Mouse (Mus musculus) bone marrow macrophage, adult 2 months (primary cell): ENCODE data around the gene Aurkb. TPM values are rescaled to one million over a fixed set of nuclear protein-coding genes. Genes with fewer than 3 reads are reported as not detected.
"Not testable (repeated sequence)": the region's sequence is repeated elsewhere in the genome, so short reads cannot be mapped to it uniquely, and the experiment has no call there.

Experiments
- H3K27ac ChIP-seq: 2 replicates; pipeline ENCODE4 v1.5.1; 2012; ENCODE audit warnings: low read depth, low read length; ENCODE audit not compliant: insufficient read depth
- H3K4me1 ChIP-seq: 2 replicates; pipeline ENCODE4 v1.6.1; 2012; ENCODE audit warnings: low read length; ENCODE audit not compliant: control insufficient read depth, insufficient read depth
- H3K4me3 ChIP-seq: 2 replicates; pipeline ENCODE4 v1.5.1; 2012; ENCODE audit warnings: mild to moderate bottlenecking, low read length, moderate library complexity; ENCODE audit not compliant: insufficient read depth
- CTCF ChIP-seq: IDR thresholded peaks from 2 replicates; pipeline ENCODE4 v1.5.1; 2012; ENCODE audit warnings: low read depth, mild to moderate bottlenecking, low read length, moderate library complexity
- POLR2A ChIP-seq: IDR thresholded peaks from 2 replicates; pipeline ENCODE4 v1.6.1; 2012; ENCODE audit warnings: mild to moderate bottlenecking, low read depth, low read length, borderline replicate concordance
- polyA plus RNA-seq: library from polyadenylated mRNA; stranded (reverse); fragments of >200 nt; gene quantifications from 2 replicates; pipeline ENCODE4 v1.2.4, GENCODE M21; 2012; ENCODE audit not compliant: missing spikeins, insufficient read depth, insufficient read length

The Aurkb gene
- 52.8 and 53.9 TPM in 2 replicates for polyA plus RNA-seq

DNA sequence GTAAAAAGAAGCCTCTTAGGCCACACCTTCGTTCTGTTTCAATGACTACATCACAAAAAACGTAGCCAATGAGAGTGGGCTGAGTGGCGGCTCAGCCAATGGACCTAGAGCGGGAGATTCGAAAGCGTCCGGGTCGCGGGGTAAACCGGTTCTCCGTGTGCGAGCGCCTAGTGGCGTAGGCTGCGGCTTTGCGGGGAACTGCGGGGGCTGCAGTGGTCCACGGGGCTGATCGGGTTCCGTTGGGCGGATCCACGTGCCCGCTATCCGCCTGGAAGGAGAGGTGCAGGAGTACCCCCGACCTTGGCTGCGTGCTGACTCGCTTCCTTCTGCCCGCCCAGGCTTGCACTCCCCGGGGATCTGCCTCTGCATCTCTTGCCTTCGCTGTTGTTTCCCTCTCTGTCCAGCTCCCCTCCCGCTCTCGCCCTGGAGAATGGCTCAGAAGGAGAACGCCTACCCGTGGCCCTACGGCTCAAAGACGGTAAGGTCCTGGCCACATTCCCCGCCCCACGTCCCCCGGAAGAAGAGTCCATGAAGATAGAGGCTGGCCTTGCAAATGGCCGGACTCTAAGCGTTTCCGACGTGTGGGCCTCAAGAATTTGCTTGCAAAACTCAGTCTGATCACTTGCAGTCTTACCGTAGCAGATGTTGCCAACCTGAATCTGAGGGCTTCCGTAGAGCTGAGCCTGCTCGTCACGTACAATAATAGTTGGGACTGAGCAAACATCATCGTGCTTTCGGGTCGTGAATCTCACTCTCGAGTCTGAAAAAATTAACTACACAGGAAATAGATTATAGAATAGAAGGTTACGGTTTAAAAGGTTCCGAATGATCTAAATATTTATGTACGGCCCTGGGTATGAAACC lies at the start of gene Aurkb:
TSS of gene Aurkb (plus strand) at position 117 of the 864 bp plus-strand sequence.
- peaks cover 19% of the 10 kb centered on the region for H3K4me1 ChIP-seq
- TF ChIP-seq CTCF (no peak), POLR2A (no peak)
- H3K27ac ChIP-seq, result peak within 1 kb of the TSS; percentile 75
- H3K4me3 ChIP-seq, result peak within 1 kb of the TSS; percentile 82

DNA sequence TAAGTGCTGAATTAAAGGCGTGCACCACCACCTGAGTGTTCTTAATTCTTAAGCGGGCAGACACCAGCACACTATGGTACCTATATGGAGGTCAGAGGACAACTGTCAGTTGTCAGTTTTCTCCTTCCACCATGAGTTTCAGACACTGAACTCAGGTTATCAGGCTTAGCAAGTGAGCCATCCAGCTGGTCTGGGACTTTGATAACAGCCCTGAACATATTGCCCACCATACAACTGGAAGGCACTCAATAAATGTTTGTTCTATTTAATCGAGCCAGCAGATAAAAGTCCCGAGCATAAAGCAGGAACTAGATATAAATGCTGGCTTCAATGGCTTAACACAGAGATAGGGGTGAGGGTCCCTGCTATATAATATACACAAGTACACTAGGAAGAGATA lies 48.4 kb upstream of the Aurkb start:
- H3K27ac ChIP-seq, result no peak overlapping the region
- no peaks in the 10 kb centered on the region for H3K4me1 ChIP-seq
- TF ChIP-seq CTCF (no peak), POLR2A (no peak)
- no peak overlapping the region for H3K4me3 ChIP-seq

DNA sequence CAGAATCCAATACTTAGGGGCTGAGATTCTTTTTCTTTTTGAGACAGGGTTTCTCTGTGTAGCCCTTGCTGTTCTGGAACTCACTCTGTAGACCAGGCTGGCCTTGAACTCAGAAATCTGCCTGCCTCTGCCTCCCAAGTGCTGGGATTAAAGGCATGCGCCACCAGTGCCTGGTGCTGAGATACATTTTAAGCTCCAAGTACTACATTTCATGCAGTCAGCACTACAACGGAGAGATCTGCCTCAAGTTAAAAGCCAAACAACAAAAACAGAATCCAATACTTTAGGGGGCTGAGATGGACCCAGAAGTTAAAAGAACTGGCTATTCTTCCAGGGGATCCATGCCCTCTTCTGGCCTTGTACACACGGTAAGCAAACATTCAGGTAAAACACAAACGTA lies 42.7 kb upstream of the Aurkb start:
- not testable (repeated sequence) for H3K4me1 ChIP-seq, H3K27ac ChIP-seq, H3K4me3 ChIP-seq

DNA sequence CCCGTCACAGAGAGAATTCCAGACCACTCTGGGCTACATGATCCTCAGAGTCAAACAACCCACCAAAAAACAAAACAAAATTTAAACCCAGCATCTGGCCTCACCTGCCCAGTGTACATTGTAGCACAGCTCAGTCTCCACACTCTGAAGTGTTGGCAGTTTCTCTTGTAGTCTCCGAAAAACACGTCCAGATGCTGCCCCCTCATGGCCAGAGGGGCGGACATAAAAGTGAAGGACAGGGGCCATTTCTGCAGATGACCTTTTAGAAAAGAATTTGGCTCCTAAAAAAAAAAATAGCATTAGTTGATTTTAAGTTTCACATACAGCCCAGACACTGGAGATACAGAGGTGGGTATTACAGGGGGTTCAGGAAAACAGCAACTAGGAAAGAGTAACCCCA lies 41.9 kb upstream of the Aurkb start:
- no peak overlapping the region for H3K27ac ChIP-seq
- H3K4me3 ChIP-seq, result no peak overlapping the region
- H3K4me1 ChIP-seq, result peaks cover 3% of the 10 kb centered on the region
- TF ChIP-seq POLR2A (no peak), CTCF (no peak)

DNA sequence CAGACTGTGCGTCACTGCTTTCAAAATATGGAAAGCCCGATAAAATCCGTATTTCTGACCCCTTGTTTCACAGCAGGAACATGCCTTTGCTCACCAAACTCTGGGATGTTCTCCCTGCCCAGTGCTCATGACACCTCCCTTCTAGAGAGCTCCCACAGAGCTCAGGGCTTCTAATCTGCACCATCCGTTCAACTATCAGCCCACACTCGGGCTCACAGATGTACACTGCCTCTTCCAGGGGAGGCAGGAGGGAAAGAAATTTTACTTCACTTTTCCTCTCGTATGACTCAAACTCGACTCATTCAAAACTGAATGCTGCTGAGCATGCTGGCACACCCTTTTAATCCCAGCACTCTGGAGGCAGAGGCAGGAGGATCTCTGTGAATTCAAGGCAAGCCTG lies 40.3 kb upstream of the Aurkb start:
- TF ChIP-seq CTCF (no peak), POLR2A (no peak)
- Histone ChIP-seq H3K27ac (no peak overlapping the region), H3K4me3 (no peak overlapping the region), H3K4me1 (peaks cover 3% of the 10 kb centered on the region)

DNA sequence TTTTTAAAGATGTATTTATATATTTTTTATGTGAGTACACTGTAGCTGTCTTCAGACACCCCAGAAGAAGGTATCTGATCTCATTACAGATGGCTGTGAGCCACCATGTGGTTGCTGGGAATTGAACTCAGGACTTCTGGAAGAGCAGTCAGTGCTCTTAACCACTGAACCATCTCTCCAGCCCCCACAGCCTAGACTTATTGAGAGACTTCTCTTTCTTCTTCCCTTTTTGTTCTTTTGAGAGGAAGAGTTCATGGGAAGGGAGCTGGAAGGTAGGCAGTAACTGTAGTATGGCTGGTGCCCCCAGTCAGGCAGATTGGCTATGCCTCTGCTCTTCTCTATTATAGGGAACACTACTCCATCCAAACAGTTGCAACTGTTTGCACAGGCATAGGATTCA lies 38.9 kb upstream of the Aurkb start:
- not testable (repeated sequence) for H3K4me1 ChIP-seq, H3K27ac ChIP-seq, H3K4me3 ChIP-seq

DNA sequence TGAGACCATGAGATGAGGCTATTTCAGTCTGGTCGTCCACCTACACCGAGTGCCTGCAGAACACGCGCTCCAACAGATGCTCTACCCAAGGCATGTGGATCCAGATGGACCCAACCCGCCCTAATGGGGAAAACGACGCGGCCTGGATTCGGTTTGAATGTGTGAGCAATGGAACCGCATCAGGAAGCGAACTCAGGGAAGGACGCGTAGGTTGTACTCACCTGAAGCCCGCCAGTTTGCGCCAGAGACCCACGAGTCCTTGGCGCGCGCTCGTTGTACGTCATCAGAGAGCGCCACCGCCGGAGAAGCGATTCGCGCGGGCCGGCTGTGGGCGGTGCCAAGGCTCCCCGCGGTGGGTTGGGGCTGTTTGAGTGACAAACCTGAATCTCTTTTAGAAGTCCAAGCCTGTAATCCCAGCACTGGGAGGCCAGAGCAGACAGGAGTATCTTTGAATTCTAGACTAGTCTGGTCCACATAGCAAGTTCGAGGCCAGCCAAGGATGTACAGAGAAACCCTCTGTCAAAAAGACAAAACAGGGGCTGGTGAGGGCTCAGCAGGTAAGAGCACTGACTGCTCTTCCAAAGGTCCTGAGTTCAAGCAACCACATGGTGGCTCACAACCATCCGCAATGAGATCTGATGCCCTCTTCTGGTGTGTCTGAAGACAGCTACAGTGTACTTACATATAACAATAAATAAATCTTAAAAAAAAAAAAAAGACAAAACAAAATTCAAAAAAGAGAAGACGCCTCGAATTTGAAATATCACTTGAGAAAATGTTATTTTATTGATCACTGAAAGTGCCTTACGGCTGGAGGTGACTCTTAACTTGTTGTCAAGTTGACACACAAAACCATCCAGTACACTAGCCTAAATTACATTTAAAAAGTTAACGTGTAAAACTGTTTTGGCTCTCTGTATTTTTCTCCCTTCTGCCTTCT lies 37.0 kb upstream of the Aurkb start, which contains the start of gene Pfas:
TSS of gene Pfas (minus strand) at position 279 of the 940 bp plus-strand sequence.
- Histone ChIP-seq H3K4me1 (peaks cover 5% of the 10 kb centered on the region), H3K27ac (peak within 1 kb of the TSS; percentile 17; the same call in 1 of the 2 replicates), H3K4me3 (peak within 1 kb of the TSS; percentile 82)
- TF ChIP-seq POLR2A (no peak), CTCF (no peak)

DNA sequence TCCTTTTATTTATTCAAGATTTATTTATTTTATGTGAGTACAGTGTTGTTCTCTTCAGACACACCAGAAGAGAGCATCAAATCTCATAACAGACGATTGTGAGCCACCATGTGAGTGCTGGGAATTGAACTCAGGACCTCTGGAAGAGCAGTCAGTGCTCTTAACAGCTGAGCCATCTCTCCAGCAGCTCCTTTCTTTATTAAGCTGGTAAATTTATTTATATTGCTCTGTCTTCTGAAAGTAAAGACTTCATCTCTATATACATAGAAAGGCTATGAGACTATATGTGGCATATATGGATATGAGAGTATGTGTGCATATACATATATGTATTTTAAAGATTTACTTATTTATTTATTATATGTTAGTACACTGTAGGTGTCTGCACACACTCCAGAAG lies 35.9 kb upstream of the Aurkb start:
- Histone ChIP-seq H3K4me3 (no peak overlapping the region), H3K4me1 (peaks cover 5% of the 10 kb centered on the region), H3K27ac (no peak overlapping the region)
- TF ChIP-seq CTCF (no peak), POLR2A (no peak)

DNA sequence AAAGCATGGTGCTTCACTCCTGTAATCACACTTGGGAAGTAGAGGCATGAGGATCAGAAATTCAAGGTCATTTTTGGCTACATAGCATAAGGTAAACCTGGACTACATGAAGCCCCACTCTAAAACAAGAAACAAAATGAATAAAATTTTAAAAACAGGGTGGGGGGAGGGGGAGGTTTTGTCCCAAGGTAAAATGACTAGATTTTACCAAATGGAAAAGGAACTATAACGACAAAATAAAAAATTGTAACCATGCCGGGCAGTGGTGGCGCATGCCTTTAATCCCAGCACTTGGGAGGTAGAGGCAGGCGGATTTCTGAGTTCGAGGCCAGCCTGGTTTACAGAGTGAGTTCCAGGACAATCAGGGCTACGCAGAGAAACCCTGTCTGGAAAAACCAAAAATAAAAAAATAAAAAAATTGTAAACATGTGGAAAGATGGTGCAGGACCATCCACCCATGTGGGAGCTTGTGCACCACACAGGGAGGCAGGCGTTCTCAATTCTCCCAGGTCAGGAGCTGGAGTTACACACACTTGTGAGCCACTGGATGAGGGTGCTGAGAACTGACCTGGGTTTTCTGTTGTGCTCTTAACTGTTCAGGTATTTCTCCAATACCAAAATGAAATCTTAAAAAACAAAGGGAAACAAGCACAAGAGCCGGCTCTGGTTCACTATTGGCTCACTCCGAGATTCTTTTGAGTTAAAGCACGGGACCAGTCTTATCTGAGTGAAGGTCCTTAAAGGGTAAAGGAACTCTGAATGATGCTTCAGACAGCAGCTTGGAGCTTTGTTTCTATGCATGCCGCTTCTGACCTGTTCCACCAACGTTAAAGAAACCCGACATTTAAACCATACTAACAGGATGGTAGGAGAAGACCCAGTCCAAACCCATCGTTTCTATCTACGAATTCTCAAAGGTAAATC lies 34.8 kb upstream of the Aurkb start:
- no peak overlapping the region for H3K27ac ChIP-seq
- no peak overlapping the region for H3K4me3 ChIP-seq
- peaks cover 12% of the 10 kb centered on the region for H3K4me1 ChIP-seq
- TF ChIP-seq CTCF (no peak), POLR2A (no peak)

DNA sequence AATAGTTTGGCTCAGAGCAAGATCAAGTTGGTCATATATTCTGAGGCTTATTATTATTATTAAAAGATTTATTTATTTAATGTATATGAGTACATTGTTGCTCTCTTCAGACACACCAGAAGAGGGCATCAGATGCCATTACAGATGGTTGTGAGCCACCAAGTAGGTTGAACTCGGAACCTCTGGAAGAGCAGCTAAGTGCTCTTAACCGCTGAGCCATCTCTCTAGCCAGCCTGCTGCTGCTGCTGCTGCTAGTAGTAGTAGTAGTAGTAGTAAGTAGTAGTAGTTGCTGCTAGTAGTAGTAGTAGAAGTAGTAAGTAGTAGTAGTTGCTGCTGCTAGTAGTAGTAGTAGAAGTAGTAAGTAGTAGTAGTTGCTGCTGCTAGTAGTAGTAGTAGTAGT lies 34.0 kb upstream of the Aurkb start:
- H3K27ac ChIP-seq, result not testable (repeated sequence)
- Histone ChIP-seq H3K4me3 (peak overlapping the region; percentile 26; the same call in 1 of the 2 replicates), H3K4me1 (peaks cover 12% of the 10 kb centered on the region)
